Mouse (Mus musculus): Measurements from ENCODE around the gene Nat8f1. TPM values are rescaled to one million over a fixed set of nuclear protein-coding genes. Genes with fewer than 3 reads are reported as not detected.
"Not testable (repeated sequence)": the region's sequence is repeated elsewhere in the genome, so short reads cannot be mapped to it uniquely, and the experiment has no call there.

Nat8f1 gene
- 1 to 10 TPM; 1.3 to 2.8 (median 1.9) TPM for total RNA-seq (2022)

DNA sequence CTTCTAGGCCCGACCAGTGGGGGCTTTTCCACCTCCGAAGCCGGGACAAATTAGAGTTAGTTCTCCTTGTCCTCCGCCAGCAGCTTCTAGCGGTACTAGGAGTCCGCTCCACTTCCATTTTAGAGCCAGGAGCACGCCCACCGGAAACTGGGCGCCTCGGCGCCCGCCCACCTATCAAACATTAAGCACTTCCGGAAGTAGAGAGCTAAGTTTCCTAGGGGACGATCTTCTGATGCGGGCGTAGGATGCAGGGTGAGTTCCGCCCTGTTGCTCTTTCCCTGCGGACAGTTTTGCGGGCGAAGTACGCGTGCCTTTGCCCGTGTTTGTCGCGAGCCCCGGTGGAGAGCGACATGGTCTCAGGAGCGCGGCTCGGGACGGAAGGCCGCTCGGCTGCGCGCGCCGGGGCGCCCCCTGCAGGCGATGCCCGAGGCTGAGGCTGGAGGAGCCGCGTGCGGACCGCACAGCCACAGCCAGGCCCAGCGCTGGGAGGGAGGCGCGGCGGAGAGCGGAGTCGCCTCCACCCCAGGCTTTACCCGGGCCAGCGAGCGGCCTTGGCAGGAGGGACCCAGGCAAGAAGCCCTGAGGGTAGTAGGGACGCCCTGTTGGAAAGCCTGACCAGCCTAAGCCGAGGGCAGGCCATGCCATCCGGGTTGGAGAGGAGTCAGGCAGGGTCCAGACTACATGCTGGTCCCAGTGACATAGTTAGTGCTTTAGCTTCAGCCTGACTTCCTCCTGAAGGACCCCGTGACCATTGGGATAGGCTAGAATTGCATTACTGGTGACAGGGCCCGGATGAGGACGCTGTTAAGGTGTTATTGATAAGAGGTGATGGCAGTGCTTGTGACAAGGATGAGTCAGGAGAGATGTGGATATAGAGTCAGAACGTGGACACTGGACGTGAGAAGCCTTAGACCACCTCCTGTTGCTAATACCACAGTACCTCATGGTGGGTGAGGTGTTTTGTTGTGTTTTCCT, at the start of gene Nat8f1:
TSS of gene Nat8f1 (minus strand) at position 149 of the 975 bp plus-strand sequence.
- peak; percentile 88 to 89 for DNase-seq (ENCODE audit: low spot score in 2 of 2)

DNA sequence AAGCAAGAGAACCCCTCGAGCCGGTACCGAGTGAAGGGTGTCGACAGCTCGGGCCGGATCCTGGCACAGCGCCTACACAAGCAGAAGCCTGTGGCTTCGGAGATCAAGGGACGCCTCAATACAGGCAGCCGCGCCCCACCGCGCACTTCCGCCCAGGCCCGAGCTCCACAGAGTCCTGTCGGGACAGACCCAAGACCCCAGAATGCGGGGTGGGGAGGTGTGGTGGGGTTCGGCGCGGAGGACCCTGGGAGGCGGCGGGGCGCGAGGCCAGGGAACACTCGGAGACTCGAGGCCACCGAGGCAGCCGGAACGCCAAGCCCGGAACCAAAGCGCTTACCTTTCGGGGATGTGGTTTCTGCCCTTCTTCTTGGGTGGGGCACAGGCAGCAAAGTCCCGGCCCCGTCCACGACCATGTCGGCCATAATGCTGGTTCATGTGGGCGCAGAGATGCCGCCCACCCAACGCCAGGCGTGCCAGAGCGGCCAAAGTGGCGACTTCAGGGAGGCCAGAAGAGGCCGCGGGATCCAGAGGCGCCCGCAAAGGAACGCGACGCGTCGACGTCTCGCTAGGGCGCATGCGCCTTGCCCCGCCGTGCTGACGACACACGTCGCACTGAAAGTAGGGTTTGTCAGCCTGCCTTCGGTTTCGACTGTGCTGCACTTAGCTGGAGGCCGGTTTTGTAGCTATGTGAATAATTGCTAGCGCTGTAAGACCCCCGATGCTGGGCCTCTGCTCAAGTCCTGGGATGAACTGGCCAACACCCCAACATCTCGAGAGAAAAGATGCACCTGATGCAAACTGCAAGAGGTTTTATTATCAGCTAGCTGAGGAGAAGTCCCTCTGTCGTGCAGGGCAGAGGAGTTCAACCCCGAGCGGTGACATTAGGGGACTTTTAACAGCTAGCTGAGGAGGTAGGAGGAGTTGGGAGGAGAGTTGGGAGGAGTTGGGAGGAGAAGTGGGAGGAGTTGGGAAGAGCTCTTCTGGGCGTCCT, 45.9 kb upstream of the Nat8f1 start, which contains the start of gene Dusp11:
TSS of gene Dusp11 (minus strand) at position 567 of the 991 bp plus-strand sequence.
- DNase-seq (ENCODE audit: low spot score in 2 of 2), result peak; percentile 82 to 86

DNA sequence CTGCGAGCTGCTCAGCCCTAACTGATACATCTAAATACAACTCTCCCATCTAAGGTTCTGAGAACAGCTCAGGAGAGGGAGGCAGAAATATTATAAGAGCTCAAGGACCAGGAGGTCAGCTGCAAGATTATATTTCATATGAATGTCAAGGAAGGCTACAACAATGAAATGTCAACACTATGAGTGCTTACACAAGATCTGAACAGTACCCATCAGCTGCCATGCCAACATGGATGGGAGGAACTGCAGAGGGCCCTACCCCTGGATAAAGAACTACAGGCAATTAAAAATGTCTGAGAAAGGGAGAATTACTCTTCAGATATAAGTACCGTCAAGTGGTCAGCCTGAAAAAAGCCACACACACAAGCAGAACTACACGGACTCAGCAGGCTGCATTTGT, 42.1 kb upstream of the Nat8f1 start:
- DNase-seq (ENCODE audit: low spot score in 2 of 2), result no peak

DNA sequence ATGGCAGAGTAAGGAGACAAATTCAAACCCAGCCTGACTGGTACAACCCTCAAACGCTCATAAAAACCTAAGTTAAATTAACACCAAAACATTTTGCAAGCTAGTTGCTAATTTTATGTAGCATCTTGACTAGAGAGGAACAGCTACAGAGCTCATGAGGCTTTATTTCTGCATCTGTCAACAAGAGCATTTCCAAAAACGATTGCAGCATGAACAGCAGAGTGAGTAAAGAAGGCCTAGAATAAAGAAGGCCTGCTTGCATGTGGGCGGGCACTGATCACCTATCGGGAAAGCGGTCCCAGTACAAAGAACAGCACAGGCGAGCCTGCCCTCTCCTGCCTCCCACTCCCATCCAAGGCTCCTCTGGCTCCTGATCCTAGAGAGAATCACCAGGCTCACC, 33.1 kb upstream of the Nat8f1 start:
- DNase-seq (ENCODE audit: low spot score in 2 of 2), result no peak

DNA sequence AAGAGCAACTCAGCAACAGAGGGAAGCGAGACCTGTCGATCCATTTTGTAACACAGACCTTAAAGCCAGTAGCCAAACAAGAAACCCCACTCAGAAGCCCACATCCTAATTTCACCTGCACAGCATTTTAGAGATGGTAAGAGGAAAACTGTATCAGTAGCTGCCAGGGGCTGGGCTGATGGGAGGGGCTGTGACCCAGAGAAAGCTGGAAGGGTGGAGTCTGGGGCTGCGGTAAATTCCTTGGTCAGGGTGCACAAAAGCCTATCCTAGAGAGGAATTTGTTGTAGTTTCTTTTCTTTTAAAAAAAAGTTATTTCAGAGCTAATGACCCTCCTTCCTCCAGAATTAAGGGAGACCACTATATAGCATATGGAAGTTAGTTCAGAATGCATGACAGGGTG, 27.0 kb upstream of the Nat8f1 start:
- no peak for DNase-seq (ENCODE audit: low spot score in 2 of 2)

DNA sequence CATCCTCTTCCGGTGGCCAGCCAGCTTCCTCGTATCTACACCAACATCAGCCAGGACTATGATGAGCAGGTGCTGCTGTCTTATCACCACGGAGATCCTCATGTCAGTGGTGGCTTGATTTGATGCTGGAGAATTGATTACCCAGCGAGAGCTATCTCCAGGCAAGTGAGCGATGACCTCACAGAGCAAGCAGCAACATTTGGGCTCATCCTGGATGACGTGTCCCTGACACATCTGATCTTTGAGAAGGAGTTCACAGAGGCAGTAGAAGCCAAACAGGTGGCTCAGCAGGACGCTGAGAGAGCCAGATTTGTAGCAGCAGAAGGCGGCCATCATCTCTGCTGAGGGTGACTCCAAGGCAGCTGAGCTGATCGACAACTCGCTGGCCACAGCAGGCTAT, 23.2 kb upstream of the Nat8f1 start:
- DNase-seq (ENCODE audit: low spot score in 2 of 2), result no peak

DNA sequence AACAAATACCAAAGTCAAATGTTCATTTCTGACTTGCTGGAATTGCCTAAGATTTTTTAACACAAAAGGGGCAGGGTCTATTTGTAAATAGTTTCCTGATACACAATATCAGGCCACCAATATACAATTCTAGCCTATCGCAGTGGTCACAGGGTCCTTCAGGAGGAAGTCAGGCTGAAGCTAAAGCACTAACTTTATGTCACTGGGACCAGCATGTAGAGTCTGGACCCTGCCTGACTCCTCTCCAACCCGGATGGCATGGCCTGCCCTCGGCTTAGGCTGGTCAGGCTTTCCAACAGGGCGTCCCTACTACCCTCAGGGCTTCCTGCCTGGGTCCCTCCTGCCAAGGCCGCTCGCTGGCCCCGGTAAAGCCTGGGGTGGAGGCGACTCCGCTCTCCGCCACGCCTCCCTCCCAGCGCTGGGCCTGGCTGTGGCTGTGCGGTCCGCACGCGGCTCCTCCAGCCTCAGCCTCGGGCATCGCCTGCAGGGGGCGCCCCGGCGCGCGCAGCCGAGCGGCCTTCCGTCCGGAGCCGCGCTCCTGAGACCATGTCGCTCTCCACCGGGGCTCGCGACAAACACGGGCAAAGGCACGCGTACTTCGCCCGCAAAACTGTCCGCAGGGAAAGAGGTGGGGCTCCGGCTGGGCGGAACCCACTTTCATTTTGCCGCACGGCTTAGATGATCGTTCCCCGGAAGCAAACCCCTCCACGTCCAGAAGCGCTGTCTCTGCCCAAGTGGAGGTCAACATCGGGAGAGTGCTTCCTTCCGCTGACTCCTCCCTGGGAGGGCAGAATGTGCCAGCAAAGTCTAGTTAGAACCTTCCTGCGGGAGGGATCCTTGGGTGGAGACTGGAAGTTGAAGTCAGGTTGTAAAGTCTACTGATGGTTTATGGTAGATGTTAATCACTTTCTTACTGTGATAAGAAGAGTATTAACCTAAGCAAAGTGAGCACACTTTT, 21.3 kb upstream of the Nat8f1 start:
- peak; percentile 72 to 82 for DNase-seq (ENCODE audit: low spot score in 2 of 2)

DNA sequence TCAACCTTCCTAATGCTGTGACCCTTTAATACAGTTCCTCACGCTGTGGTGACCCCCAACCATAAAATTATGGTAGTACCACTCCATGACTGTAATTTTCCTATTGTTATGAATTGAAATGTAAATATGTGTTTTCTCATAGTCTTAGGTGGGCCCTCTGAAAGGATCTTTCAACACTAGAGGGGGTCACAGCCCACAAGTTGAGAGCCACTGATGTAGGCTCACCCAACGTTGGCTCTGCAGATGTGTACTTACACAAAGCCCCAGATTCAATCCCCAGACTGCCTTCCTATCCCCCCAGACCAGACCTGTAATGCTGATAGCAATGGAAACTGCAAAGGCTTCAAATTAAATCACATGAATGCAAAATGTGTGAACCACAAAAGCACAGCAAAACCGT, 20.2 kb upstream of the Nat8f1 start:
- no peak for DNase-seq (ENCODE audit: low spot score in 2 of 2)

DNA sequence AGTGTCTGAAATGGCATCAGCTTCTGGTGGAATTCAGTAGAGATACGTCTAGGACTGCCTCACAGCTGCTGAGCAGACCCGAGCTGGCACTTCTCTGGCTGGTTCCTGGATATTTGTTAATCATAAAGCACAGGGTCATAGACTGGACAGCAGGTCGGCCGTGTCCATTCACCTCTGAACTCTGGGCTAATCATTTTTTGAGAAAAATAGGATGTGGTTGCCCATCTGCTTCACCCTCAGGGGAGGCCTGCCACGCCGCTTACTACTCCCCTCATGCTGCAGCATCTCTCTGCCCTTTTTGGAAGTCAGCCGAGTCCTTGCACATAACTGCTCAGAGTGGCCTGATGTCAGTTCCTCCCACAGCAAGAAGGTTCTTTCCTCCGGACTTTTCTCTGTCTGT, 18.6 kb upstream of the Nat8f1 start:
- no peak for DNase-seq (ENCODE audit: low spot score in 2 of 2)

DNA sequence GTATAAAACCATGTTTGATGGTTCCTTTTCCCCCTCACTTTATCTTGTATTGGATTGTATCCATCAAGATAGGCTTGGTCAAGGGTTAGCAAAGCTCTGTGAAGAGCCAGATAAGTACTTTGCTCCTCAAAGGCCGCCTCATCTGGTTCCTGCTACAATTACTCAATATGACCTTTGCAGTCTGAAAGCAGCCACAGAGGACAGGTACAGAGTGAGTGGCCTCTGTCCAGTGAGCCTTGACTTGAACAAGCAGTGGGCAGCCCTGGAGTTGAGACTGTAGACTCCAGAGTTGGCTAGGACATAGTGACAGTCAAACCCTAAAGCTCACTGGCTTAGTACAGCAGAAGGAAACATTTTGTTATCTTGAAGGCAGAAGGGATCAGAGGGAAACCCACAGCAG, 13.8 kb upstream of the Nat8f1 start:
- DNase-seq (ENCODE audit: low spot score in 2 of 2), result no peak

DNA sequence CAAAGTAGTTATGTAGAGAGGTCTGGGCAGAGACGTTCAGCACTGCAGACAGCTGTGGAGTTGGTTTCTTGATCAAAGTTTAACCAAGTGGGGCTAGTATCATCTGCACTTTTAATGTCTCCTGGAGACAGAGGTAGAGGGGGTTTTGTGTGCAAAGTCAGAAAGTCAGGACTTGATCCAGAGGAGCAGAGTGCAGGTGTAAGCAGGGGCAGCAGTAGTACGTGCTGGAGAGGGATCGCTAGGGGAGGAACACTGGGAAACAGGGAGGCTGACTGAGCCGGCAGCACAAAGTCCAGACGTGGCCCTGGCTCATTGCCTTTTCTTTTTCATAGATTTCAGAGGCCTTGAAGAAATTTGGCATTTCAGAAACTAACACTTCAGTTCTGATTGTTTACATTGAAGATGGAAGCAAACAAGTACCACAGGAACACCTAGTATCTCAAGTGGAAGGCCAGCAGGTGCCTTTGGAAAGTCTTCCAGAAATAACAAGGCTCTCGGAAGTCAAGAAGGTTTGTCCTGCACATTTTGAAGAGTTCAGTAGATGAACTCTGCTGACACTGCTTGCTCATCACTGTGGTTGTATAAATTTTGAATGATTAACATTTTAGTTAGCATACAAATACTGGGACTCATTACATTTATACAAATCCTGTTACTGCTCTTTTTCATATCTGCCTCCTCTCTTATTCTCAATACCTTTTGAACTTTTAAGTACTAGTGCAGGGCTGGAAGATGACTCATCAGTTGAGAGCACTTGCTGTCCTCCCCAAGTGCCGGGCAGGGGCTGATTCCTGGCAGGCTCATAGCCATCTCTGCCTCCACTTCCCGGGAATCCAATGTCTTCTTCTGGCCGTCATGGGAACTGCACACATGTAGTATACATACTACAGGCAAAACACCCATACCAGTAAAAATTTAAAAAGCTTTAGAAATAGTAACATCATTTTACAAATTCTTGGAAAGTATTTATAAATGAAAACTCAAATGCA, 12.3 kb upstream of the Nat8f1 start:
- DNase-seq (ENCODE audit: low spot score in 2 of 2), result no peak

DNA sequence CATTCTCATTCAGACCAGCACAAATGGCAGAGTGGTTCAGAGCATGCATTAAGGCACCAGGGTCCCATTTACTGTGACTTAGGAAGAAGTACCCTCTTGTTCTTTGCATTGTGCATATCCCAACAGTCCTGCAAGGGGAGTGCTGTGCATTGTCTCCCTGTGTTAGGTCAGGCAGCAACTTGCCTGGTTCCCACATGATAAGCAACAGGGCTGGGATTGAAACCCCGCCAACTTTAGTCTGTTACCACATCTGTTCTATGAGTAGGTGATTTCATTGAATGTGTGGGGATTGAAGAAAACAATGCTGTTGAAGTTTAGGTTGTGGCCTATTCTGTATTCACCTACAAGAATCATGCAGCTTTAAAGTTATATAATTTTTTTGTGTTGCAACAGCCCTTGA, 11.2 kb upstream of the Nat8f1 start:
- DNase-seq (ENCODE audit: low spot score in 2 of 2), result no peak

DNA sequence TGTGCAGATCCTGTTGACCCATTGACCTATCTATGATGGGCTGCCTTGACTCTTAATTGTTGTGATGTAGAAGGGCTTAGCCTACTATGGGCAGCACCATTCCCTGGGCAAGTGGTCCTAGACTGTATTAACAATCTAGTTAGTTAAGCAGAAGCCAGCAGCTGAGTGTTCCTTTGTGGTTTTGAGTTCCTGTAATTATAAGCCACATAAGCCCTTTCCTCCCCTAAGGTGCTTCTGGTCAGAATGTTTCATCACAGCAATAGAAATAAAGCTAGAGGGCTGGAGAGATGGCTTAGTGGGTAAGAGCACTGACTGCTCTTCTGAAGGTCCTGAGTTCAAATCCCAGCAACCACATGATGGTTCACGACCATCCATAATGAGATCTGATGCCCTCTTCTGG, 8.2 kb upstream of the Nat8f1 start:
- DNase-seq (ENCODE audit: low spot score in 2 of 2), result no peak

DNA sequence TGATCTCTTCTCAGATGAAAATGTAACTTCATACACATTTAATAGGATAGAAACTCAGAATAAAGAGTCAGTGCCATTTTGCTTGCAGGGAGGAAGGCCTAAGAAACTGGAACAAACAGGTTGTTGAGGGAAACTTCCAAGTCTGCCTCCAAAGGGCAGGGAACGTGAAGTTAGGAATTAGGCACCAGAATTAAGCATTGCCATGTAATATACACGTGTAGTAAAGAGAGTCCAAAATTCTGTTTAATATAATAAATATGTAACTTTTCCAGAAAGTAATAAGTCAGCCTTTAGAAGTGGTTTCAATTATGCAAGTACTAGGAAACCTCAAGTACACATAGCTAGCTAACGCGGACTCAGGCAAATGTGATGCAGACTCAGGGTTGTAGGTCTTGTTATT, 3.9 kb upstream of the Nat8f1 start:
- DNase-seq (ENCODE audit: low spot score in 2 of 2), result no peak

DNA sequence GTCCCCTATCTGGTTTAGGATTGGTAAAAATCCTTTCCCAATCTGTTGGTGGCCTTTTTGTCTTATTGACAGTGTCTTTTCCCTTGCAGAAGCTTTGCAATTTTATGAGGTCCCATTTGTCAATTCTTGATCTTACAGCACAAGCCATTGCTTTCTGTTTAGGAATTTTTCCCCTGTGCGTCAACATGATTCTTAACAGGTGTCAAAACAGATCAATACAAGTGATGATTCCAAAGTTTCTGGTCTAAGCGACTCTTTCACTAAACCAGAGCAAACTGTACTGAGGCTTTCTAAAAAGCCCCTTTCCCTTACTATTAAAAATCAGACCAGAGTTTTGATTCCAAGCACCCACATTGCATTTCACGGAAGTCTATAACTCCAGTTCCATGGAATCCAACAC, 2.9 kb upstream of the Nat8f1 start:
- not testable (repeated sequence) for DNase-seq (ENCODE audit: low spot score in 2 of 2)

DNA sequence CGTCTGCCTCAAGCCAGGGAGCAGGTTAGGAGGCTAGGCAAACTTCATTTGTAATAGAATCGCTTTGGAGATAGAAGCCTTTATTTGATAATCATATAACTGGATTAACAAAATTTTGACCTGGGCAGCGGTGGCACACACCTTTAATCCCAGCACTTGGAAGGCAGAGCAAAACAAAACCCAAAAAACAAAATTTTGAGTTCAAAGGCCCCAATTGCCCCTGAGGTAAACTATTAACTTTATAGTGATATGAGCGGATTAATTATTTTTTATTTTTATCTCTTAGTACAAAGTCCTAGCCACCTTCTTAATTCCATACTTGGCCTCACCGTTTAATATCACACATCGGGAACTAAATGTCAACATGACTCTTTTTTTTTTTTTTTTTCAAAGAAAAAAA, 1.1 kb upstream of the Nat8f1 start:
- no peak for DNase-seq (ENCODE audit: low spot score in 2 of 2)

DNA sequence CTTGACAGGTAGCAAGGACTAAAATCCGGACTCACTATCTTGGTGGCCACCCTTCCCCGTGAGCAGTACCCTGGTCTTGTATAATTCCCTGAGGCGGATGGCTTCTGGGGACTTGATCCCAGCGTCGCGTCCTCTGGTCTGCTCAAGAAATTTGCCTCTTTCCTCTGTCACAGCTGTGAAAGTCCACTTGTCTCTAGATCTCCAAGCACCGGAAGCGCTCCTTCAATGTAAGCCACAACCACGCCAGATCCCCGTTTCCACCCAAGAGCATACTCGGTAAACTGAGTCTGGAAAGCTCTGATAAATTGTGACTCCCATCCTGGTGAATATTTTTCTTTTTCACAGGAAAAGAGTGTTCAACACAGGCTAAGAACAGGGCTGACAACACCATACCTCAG, 347 bp downstream of the Nat8f1 start:
- no peak for DNase-seq (ENCODE audit: low spot score in 2 of 2)

DNA sequence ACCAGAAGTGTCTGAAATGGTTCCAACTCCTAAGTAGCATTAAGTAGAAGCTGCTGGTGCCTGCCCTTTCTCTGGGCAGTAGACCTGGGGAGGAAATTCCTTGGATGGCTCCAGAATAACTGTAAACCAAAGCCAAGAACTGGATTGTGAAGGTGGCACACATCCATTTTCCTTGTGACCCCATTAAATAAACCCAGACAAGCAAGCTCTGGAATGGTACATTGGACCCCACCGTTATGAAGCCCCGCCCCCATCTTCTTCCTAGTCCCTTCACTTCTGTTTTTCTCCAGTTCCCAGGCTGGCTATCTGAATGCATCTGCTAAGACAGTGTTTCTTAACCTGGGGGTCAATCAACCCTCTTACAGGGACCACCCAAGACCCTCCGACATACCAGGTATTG, 3.9 kb downstream of the Nat8f1 start, which contains the start of gene Tprkb:
TSS of gene Tprkb (plus strand) at position 279 of the 400 bp plus-strand sequence.
- DNase-seq (ENCODE audit: low spot score in 2 of 2), result no peak

DNA sequence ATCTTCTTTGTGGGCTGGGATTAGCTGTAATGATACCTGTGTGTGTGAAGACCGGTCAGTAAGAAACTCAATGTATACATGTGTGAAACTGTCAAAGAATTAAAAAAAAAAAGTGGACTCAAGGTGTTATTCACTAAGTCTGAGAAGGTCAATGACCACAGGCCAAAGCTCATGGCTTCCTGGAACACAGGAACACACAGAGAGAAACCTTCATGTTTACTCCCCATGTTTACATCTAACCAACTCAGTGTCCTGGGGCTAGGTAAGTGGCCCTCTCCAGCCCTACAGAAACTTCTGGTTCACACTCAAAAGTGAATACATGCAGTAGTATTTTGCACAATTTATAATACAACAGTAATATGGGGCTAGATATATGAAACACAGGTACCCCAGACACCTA, 5.8 kb downstream of the Nat8f1 start:
- DNase-seq (ENCODE audit: low spot score in 2 of 2), result no peak
